Mouse (Mus musculus) olfactory bulb, adult 2 months (tissue): ENCODE results near the gene Itpkb. TPM values are rescaled to one million over a fixed set of nuclear protein-coding genes. Genes with fewer than 3 reads are reported as not detected.

Experiments used
- H3K27ac ChIP-seq: fragments of 200-500 bp; 2 replicates; pipeline ENCODE4 v1.5.1; 2012; ENCODE audit warnings: low read depth, low read length; ENCODE audit not compliant: insufficient read depth
- H3K4me1 ChIP-seq: fragments of 200-500 bp; 2 replicates; pipeline ENCODE4 v1.6.1; 2012; ENCODE audit warnings: low read length; ENCODE audit not compliant: control insufficient read depth, insufficient read depth
- H3K4me3 ChIP-seq: fragments of 200-500 bp; 2 replicates; pipeline ENCODE4 v1.5.1; 2012; ENCODE audit warnings: mild to moderate bottlenecking, low read depth, low read length, moderate library complexity; ENCODE audit not compliant: insufficient read depth
- CTCF ChIP-seq: fragments of 200-500 bp; IDR thresholded peaks from 2 replicates; pipeline ENCODE4 v1.5.1; 2012; ENCODE audit warnings: low read depth, mild to moderate bottlenecking, low read length, moderate library complexity; ENCODE audit not compliant: insufficient read depth
- POLR2A ChIP-seq: fragments of 200-500 bp; IDR thresholded peaks from 2 replicates; pipeline ENCODE4 v1.6.1; 2012; ENCODE audit warnings: mild to moderate bottlenecking, low read depth, low read length, moderate library complexity; ENCODE audit not compliant: insufficient read depth
- WGBS: fragments of 180-500 bp; shearing (Covaris S2); methylation state at CpG from one replicate; pipeline ENCODE4 v1.1.7; 2018; 5-methylcytosine and 5-hydroxymethylcytosine counted together
- polyA plus RNA-seq: library from polyadenylated mRNA; stranded (reverse); fragments of >200 nt; gene quantifications from 2 replicates; pipeline ENCODE4 v1.2.4, GENCODE M21; 2012; ENCODE audit warnings: low replicate concordance; ENCODE audit not compliant: missing spikeins, insufficient read depth, insufficient read length

Gene Itpkb
- polyA plus RNA-seq, 1 experiment, result 86.9 TPM

- H3K27ac ChIP-seq, result no peak overlapping the region
- H3K4me3 ChIP-seq, result no peak overlapping the region
- WGBS, result 93% methylated on average over 6 of the region's 6 CpGs
- no peak for TF ChIP-seq CTCF
- TF ChIP-seq POLR2A, result no peak
- peaks cover 39% of the 10 kb centered on the region for H3K4me1 ChIP-seq
These were observed 4.3 kb downstream of the Itpkb start for GRCm38 (mm10) chr1:180334541-180334940.

DNA sequence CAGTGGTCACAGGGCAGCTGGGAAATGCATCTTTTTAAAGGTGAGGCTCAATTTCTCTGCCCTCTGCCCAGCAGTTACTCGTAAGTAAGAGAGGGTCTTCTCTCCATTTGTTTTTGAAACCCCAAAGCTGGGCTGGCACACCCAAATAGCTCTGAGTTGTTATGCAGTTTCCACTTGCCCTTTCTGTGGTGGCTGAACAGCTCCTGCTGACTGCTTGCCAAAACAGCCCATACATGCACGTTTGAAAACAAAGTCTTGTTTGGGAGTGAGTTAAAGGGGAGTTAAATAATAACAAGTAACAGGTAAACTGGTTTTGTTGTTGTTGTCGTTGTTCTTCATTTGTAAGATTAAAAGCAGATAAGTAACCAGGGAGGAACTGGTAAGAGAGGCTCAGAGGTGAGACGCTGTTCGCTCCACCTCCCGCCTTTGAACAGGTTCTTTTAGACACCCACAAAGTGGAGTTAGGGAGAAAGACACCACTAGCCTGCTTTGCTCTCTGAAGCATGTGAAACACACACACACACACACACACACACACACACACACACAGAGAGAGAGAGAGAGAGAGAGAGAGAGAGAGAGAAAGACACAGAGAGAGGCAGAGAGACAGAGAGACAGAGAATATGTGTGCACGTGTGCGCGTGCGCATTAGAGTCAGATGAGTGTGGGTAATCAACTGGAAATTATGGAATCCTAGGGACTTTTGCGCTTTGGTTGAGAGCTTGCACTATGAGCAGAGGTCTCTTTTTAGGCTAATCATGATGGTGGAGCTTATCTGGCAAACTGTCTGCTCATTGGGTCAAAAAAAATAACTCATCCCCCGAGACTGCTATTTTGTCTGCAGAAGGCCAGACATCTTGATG is 5.5 kb downstream of the Itpkb start:
- TF ChIP-seq CTCF (no peak), POLR2A (no peak)
- peaks cover 35% of the 10 kb centered on the region for H3K4me1 ChIP-seq
- H3K27ac ChIP-seq, result no peak overlapping the region
- no peak overlapping the region for H3K4me3 ChIP-seq
- WGBS, result 79% methylated on average over 12 of the region's 12 CpGs

DNA sequence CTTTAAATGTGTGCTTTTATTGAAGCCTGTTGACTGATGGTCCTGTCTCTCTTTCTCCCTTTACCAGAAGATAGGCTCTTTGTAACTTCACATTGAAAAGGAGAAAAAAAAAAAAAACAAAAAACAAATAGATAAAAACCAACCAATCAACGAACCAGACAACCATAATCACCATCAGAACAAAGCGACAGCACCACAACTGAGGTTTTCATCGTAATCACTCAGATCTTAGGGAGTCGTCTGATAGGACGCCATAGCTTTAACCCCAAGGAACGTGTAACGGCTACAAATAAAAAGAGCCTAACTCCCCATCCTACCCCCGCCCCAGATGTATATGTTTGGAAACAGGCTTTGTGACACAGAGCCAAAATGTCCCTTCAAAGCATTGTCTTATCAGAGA is 8.1 kb downstream of the Itpkb start:
- 90% methylated on average over 8 of the region's 8 CpGs for WGBS
- H3K27ac ChIP-seq, result no peak overlapping the region
- TF ChIP-seq POLR2A (no peak), CTCF (no peak)
- peaks cover 17% of the 10 kb centered on the region for H3K4me1 ChIP-seq
- H3K4me3 ChIP-seq, result no peak overlapping the region

DNA sequence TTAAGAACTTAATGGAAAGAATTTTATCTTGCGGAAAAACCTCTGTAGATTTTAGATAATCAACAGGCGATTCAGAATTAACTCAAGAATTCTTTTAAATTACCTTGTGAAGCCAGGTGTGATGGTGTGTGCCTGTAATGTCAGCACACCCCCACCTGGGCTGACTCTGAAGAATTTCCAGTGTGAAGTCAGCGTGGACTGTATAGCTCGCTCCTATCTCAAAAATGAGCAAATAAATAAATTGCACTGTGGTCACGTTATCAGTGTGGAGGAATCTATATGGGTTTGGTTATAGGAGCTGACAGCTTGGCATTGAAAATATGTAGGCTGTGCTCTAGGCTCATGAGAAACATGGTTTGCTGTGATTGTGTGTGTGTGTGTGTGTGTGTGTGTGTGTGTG is 8.9 kb downstream of the Itpkb start:
- no peak for TF ChIP-seq POLR2A
- TF ChIP-seq CTCF, result no peak

GRCm38 (mm10) chr1:180342944-180343343 is 12.7 kb downstream of the Itpkb start:
- peaks cover 12% of the 10 kb centered on the region for H3K4me1 ChIP-seq
- H3K27ac ChIP-seq, result no peak overlapping the region
- no peak overlapping the region for H3K4me3 ChIP-seq
- 84% methylated on average over 7 of the region's 7 CpGs for WGBS
- TF ChIP-seq POLR2A, result no peak
- TF ChIP-seq CTCF, result no peak

More for the DNA sequence above, 8.9 kb downstream of the Itpkb start:
- Histone ChIP-seq H3K4me3 (no peak overlapping the region), H3K27ac (no peak overlapping the region), H3K4me1 (peaks cover 15% of the 10 kb centered on the region)
- 94% methylated on average over 5 of the region's 5 CpGs for WGBS

DNA sequence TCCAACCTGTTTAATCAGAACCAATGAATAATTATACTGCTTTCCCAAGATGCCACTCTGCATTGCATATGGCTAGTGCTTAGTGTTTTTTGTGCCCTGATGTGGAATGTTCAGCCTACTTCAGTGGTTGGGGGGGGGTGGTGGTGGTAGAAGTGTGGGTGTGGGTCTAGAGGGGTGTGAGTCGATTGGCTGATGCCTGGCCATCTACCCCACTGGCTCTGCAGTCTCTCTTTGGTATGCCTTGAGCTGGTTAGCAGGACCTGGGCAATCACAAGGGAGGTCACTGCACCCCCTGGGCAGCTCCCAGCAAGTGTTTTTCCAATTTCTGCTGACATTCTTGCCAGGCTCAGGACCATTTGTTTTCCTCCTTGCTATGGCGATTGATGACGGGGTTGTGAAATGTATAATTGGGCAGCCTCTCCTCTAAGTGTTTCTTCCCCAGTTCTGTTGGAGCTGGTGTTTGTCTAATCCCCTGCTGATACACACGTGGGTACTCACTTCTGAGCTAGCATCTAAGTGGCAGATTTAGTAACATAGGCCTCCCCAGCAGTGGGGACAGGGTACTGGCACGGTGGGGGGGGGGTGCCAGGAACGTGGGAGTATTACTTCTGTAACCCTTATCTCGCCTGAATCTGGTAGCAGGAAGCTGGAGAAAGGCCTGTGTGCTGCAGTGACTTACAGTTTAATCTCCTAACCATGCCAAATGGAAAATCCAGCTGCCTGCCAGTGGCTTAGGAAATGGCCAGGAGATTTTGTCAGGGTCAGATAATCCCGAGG is 13.3 kb downstream of the Itpkb start:
- no peak overlapping the region; the same call in 1 of the 2 replicates for H3K27ac ChIP-seq
- peaks cover 12% of the 10 kb centered on the region for H3K4me1 ChIP-seq
- no peak overlapping the region for H3K4me3 ChIP-seq
- 22% methylated on average over 8 of the region's 8 CpGs for WGBS
- TF ChIP-seq POLR2A (no peak), CTCF (no peak)

- H3K27ac ChIP-seq, result no peak overlapping the region
- WGBS, result 87% methylated on average over 5 of the region's 5 CpGs
- no peak for TF ChIP-seq CTCF
- peaks cover 12% of the 10 kb centered on the region for H3K4me1 ChIP-seq
- no peak overlapping the region for H3K4me3 ChIP-seq
These were observed 14.8 kb downstream of the Itpkb start for GRCm38 (mm10) chr1:180345098-180345497.

DNA sequence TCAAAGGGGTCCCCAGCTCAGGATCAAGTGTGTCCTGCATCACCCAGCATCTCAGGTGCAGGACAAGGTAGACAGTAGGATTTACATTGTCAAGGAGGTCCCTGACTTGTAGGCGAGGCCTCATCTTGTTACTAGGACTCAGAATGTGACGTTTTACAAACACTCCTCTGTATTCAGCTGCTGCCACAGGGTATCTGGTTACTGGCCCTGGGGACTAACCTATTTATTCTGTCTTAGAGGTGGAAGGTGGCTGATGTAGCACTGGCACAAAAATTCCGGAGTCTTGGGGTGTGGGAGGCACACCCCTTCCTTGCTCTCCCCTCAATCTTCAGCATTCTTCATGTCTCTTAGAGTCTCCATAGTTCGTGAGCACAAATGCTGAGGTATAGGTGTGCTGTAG is 16.8 kb downstream of the Itpkb start:
- TF ChIP-seq POLR2A (no peak), CTCF (no peak)
- Histone ChIP-seq H3K4me1 (peaks cover 12% of the 10 kb centered on the region), H3K27ac (no peak overlapping the region), H3K4me3 (no peak overlapping the region)
- 92% methylated on average over 4 of the region's 4 CpGs for WGBS

DNA sequence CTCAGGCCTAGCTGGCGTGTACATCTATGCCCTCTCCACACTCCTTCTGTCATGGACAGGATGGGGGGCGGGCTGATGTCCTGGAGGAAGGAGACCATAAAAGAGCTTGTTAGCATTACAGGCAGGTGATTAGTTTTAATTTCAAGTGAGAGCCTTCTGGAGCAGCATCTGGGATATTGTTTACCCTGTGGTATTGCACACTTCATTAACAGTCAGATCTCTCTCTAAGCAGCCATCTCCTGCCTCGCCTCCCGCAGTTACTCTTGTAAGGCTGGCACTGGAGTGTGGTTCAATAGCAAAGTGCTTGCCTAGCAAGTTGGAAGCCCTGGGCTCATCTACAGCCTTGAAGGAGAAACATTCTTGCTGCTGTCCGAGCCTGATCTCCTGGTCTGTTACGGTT is 17.6 kb downstream of the Itpkb start:
- TF ChIP-seq CTCF (no peak), POLR2A (no peak)
- Histone ChIP-seq H3K27ac (no peak overlapping the region), H3K4me1 (peaks cover 12% of the 10 kb centered on the region), H3K4me3 (no peak overlapping the region)
- WGBS, result 91% methylated on average over 6 of the region's 6 CpGs
